Mouse (Mus musculus) forebrain, embryonic 14.5 days (tissue): ENCODE results near the gene 1600002K03Rik. TPM values are rescaled to one million over a fixed set of nuclear protein-coding genes. Genes with fewer than 3 reads are reported as not detected.

Experiments
- ATAC-seq: fragments of 200-750 bp; cut with Nextera tagmentation; 2 replicates; pipeline ENCODE4 v1.8.0; 2017; ENCODE audit warnings: mild to moderate bottlenecking, moderate library complexity
- DNase-seq: peaks from one replicate; pipeline ENCODE4 v3.0.0-alpha.2; 2015; ENCODE audit warnings: low spot score
- H3K27ac ChIP-seq: fragments of 300-500 bp; sonication (generic); 2 replicates; pipeline ENCODE4 v1.5.1; 2014; ENCODE audit warnings: low read depth, mild to moderate bottlenecking, control low read depth, low read length, moderate library complexity
- H3K27me3 ChIP-seq: fragments of 300-500 bp; sonication (generic); replicated peaks from 2 replicates; pipeline ENCODE4 v1.6.1; 2014; ENCODE audit warnings: low read length, control low read depth, mixed read lengths; ENCODE audit not compliant: control insufficient read depth, insufficient read depth
- H3K36me3 ChIP-seq: fragments of 300-500 bp; sonication (generic); 2 replicates; pipeline ENCODE4 v1.6.1; 2014; ENCODE audit warnings: low read length, control low read depth; ENCODE audit not compliant: control insufficient read depth, insufficient read depth
- H3K4me1 ChIP-seq: fragments of 300-500 bp; sonication (generic); 2 replicates; pipeline ENCODE4 v1.6.1; 2014; ENCODE audit warnings: antibody characterized with exemption, low read length, control low read depth; ENCODE audit not compliant: control insufficient read depth, insufficient read depth
- H3K4me2 ChIP-seq: fragments of 300-500 bp; sonication (generic); 2 replicates; pipeline ENCODE4 v1.6.1; 2014; ENCODE audit warnings: mild to moderate bottlenecking, control low read depth, low read length
- H3K4me3 ChIP-seq: fragments of 300-500 bp; sonication (generic); 2 replicates; pipeline ENCODE4 v1.5.1; 2014; ENCODE audit warnings: low read depth, low read length, control low read depth
- H3K9ac ChIP-seq: fragments of 300-500 bp; sonication (generic); 2 replicates; pipeline ENCODE4 v1.6.1; 2014; ENCODE audit warnings: mild to moderate bottlenecking, low read length, control low read depth, moderate library complexity
- H3K9me3 ChIP-seq: fragments of 300-500 bp; sonication (generic); replicated peaks from 2 replicates; pipeline ENCODE4 v1.6.1; 2016; ENCODE audit warnings: low read length, control low read depth, mixed read lengths; ENCODE audit not compliant: control insufficient read depth
- WGBS: fragments of 180-500 bp; shearing (Covaris S2); extraction: QIAGEN DNeasy Blood & Tissue Kit; methylation state at CpG from one replicate; pipeline ENCODE4 v1.1.7; 2014; 5-methylcytosine and 5-hydroxymethylcytosine counted together
- polyA plus RNA-seq: library from polyadenylated mRNA; unstranded; fragments of >200 nt; fragmentation: Nextera tagmentation; extraction: Ambion mirVana; gene quantifications from 2 replicates; pipeline ENCODE4 v1.2.1, GENCODE M21; 2014

Gene 1600002K03Rik
- 7.2 and 9.0 TPM in 2 replicates for polyA plus RNA-seq

DNA sequence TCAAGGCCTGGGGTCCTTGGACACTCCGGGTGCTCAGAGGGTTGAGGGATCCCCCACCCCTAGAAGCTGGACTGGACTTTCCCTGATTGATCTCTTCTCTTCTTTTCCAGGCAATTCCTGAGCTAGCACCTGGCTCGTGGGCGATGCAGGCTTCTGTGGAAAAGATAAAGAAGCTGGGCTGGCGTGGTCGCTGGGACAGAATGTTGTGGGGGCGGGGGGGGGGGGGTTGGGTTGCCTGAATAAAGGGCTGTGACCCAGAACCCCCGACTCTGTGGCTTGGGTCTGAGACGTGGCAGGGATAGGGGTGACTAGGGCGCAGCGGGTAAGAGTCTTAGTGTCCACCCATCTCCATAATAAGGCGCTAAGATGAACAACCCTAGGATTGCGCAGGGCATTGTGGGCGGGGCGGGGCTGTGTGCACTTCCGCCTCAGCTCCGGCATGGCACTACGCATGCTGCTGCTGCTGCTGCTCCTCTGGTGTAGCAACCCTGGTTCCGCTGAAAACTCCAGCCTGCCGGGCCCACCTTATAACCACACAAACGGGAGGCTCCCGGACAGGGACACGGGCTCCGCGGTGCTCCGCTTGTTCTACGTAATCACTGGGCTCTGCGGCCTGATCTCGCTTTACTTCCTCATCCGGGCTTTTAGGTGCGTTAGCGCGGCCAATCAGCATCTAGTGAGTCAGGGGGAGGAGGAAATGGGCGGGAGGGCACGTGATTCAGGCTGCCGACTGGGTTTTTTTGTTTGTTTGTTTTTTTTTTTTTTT, at the start of gene 1600002K03Rik:
TSS of gene 1600002K03Rik (plus strand) at position 418 of the 766 bp plus-strand sequence.
- Histone ChIP-seq H3K4me1 (peaks cover 22% of the 10 kb centered on the region), H3K9me3 (no peaks in the 10 kb centered on the region), H3K36me3 (peaks cover 34% of the 10 kb centered on the region), H3K4me3 (peak within 1 kb of the TSS; percentile 45), H3K4me2 (peak within 1 kb of the TSS; percentile 59), H3K27me3 (no peaks in the 10 kb centered on the region), H3K9ac (peak within 1 kb of the TSS; percentile 65), H3K27ac (peak within 1 kb of the TSS; percentile 88)
- 7% methylated on average over 33 of the region's 35 CpGs for WGBS
- DNase-seq (peak; percentile 96), ATAC-seq (peak; percentile 77)

DNA sequence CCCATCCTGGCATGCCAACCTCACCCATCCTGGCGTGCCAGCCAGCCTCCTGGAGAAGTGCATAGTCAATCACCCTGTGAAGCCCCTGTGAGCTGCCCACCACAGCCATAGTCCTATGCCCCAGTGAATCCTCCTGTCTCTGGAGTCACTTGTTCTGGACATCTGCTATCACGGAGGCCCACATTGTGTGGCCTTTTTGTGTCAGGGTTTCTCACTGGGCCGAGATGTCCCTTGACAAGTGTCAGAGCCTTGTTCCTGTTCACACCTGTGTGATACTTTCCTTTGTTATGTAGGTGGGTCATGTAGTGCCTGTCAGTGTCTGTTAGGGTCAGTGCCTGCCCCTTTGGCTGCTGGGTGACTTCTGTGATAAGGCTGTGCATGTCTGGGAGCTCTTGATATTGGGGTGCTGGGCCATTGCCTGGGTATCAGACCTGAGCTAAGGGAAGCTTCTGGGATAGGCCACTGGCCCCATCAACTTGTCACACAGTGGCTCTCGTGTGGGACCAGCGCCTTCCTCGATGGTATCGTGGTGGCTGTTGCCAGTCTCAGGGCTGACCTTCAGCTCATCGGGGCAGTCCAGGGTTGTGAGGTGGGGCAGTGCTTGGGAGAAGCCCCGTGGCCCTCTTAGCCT, 48.7 kb upstream of the 1600002K03Rik start:
- H3K4me1 ChIP-seq, result no peaks in the 10 kb centered on the region
- H3K4me3 ChIP-seq, result no peak overlapping the region
- peaks cover 70% of the 10 kb centered on the region for H3K36me3 ChIP-seq
- H3K27me3 ChIP-seq, result no peaks in the 10 kb centered on the region
- DNase-seq (no peak), ATAC-seq (no peak)
- H3K27ac ChIP-seq, result no peak overlapping the region
- no peak overlapping the region for H3K4me2 ChIP-seq
- no peak overlapping the region for H3K9ac ChIP-seq
- 92% methylated on average over 9 of the region's 9 CpGs for WGBS
- H3K9me3 ChIP-seq, result no peaks in the 10 kb centered on the region

DNA sequence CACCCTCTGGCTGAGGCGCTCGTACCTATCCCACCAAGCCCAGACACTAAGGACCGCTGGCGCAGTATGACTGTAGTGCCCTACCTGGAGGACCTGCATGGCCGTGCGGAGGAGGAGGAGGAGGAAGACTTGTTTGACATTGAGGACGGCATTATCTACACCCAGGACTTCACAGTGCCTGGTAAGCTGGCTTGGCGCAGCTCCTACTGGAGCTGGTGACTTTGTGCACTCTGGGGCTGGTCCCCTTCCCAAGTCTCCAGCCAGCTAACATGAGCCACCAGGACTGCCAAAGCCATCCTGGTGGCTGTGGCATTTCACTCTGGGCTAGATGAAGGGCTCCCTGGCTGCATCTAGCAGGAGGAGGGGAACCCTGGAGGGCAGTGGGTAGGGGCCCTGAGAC, 44.8 kb upstream of the 1600002K03Rik start:
- WGBS, result 91% methylated on average over 8 of the region's 8 CpGs

DNA sequence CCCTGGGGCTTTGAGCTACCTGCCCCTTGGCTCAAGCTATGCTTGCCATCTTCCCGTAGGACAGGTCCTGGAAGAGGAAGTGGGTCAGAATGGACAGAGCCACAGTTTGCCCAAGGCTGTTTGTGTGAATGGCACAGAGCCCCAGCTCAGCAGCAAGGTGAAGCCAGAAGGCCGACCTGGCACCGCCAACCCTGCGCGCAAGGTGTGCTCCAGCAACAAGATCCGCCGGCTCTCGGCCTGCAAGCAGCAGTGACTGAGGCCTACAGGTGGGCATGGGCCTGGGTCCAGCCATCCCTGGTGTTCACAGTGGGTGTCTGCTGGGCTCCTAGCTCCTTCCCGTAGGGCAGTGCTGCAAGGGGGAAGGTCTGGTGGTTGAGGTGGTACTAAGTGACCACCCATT, 42.9 kb upstream of the 1600002K03Rik start:
- no peaks in the 10 kb centered on the region for H3K4me1 ChIP-seq
- no peaks in the 10 kb centered on the region for H3K27me3 ChIP-seq
- H3K9me3 ChIP-seq, result no peaks in the 10 kb centered on the region
- 92% methylated on average over 9 of the region's 9 CpGs for WGBS
- no peak overlapping the region for H3K27ac ChIP-seq
- DNase-seq (no peak), ATAC-seq (no peak)
- peaks cover 99% of the 10 kb centered on the region for H3K36me3 ChIP-seq
- no peak overlapping the region for H3K4me3 ChIP-seq
- no peak overlapping the region for H3K9ac ChIP-seq
- H3K4me2 ChIP-seq, result no peak overlapping the region

More for the DNA sequence above, 44.8 kb upstream of the 1600002K03Rik start:
- no peaks in the 10 kb centered on the region for H3K4me1 ChIP-seq
- DNase-seq (no peak), ATAC-seq (no peak)
- no peak overlapping the region for H3K27ac ChIP-seq
- H3K27me3 ChIP-seq, result no peaks in the 10 kb centered on the region
- no peaks in the 10 kb centered on the region for H3K9me3 ChIP-seq
- no peak overlapping the region for H3K4me2 ChIP-seq
- H3K36me3 ChIP-seq, result peaks cover 94% of the 10 kb centered on the region
- no peak overlapping the region for H3K9ac ChIP-seq
- H3K4me3 ChIP-seq, result no peak overlapping the region

GRCm38 (mm10) chr10:80130403-80131031, 42.2 kb upstream of the 1600002K03Rik start:
- no peaks in the 10 kb centered on the region for H3K4me1 ChIP-seq
- peaks cover 99% of the 10 kb centered on the region for H3K36me3 ChIP-seq
- H3K27me3 ChIP-seq, result no peaks in the 10 kb centered on the region
- no peak overlapping the region; the same call in 1 of the 2 replicates for H3K9ac ChIP-seq
- no peak for ATAC-seq
- WGBS, result 87% methylated on average over 18 of the region's 18 CpGs
- no peak overlapping the region for H3K4me2 ChIP-seq
- no peak overlapping the region for H3K27ac ChIP-seq
- no peak for DNase-seq
- H3K9me3 ChIP-seq, result no peaks in the 10 kb centered on the region
- H3K4me3 ChIP-seq, result no peak overlapping the region

GRCm38 (mm10) chr10:80131316-80131951, 41.3 kb upstream of the 1600002K03Rik start:
- no peaks in the 10 kb centered on the region for H3K9me3 ChIP-seq
- peaks cover 95% of the 10 kb centered on the region for H3K36me3 ChIP-seq
- H3K4me1 ChIP-seq, result peaks cover 3% of the 10 kb centered on the region
- no peak overlapping the region for H3K4me3 ChIP-seq
- WGBS, result 16% methylated on average over 55 of the region's 55 CpGs
- no peak overlapping the region; the same call in 1 of the 2 replicates for H3K9ac ChIP-seq
- H3K27me3 ChIP-seq, result 0 out of 2 replicates have a peak, but pooled peaks cover 1% of the 10 kb centered on the region
- H3K27ac ChIP-seq, result no peak overlapping the region
- ATAC-seq (peak; percentile 69), DNase-seq (peak; percentile 61)
- H3K4me2 ChIP-seq, result peak overlapping the region; percentile 24

DNA sequence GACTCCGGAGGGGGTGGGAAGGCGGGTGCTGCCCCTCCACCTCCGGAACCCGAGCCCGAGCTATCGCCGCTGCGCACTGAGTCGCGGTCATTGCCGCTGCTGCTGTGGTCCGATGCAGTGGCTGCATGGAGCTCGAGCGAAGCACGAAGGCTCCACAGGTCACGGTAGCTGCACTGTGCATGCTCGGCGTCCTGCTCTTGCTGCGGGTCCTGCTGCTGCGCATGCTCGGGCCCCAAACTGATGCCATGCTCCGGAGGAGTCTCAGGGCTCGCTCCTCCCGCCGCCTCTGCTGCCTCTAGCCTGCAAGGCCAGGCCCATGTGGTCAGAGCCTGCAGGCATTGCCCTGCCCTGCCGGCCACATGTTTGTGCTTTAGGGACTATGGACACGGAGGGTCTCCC, 40.8 kb upstream of the 1600002K03Rik start:
- WGBS, result 38% methylated on average over 27 of the region's 27 CpGs
- Histone ChIP-seq H3K9me3 (no peaks in the 10 kb centered on the region), H3K4me1 (peaks cover 8% of the 10 kb centered on the region), H3K27ac (no peak overlapping the region), H3K9ac (no peak overlapping the region), H3K36me3 (peaks cover 90% of the 10 kb centered on the region), H3K27me3 (0 out of 2 replicates have a peak, but pooled peaks cover 5% of the 10 kb centered on the region), H3K4me3 (no peak overlapping the region), H3K4me2 (peak overlapping the region; percentile 24)
- no peak for DNase-seq
- 0 out of 2 replicates have a peak, but pooled peaks have one; percentile 1 for ATAC-seq

DNA sequence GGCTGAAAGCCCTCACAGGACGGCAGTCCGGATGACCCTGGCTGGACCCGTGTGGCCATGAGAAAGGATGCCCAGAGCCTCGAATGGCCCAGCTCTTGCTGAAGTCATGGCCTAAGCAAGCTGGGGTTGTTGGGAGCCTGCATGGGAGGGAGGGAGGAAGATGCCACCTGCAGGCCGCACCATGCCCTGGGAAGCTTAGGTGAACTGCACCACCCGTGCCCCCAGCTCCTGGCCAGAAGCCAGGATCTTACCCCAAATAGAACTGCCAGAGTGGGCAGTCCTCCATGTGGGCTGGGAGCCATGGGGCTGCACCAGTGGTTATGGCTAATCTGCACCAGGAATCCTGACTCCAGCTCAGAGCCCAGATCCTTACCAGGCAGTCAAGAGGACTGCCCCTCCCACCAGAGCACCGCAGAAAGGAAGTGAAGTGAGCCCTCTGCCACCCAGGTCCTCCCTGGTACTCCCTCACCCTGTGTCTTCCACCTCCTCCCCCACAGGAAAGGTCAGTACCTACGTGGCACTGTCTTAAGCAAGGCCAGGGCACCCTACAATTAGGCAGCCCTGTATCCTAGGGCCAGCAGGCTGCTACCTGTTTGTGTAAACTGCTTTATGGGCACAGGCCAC, 39.4 kb upstream of the 1600002K03Rik start:
- ATAC-seq, result no peak
- H3K4me1 ChIP-seq, result peaks cover 16% of the 10 kb centered on the region
- no peak for DNase-seq
- H3K27me3 ChIP-seq, result 0 out of 2 replicates have a peak, but pooled peaks cover 5% of the 10 kb centered on the region
- peaks cover 77% of the 10 kb centered on the region for H3K36me3 ChIP-seq
- H3K27ac ChIP-seq, result no peak overlapping the region
- no peaks in the 10 kb centered on the region for H3K9me3 ChIP-seq
- no peak overlapping the region for H3K4me2 ChIP-seq
- H3K4me3 ChIP-seq, result no peak overlapping the region
- no peak overlapping the region for H3K9ac ChIP-seq
- 72% methylated on average over 8 of the region's 8 CpGs for WGBS
